Mouse (Mus musculus) erythroblast, embryonic 14.5 days (primary cell): ENCODE measurements around the gene Tenm4. TPM values are rescaled to one million over a fixed set of nuclear protein-coding genes. Genes with fewer than 3 reads are reported as not detected.

Experiments used
- H3K27me3 ChIP-seq: 2 replicates; pipeline ENCODE4 v1.6.1; 2012; ENCODE audit warnings: inconsistent platforms; ENCODE audit not compliant: control insufficient read depth
- H3K36me3 ChIP-seq: 2 replicates; pipeline ENCODE4 v1.6.1; 2012; ENCODE audit warnings: mild to moderate bottlenecking, inconsistent platforms; ENCODE audit not compliant: control insufficient read depth
- H3K4me1 ChIP-seq: 2 replicates; pipeline ENCODE4 v1.6.1; 2012; ENCODE audit warnings: inconsistent platforms; ENCODE audit not compliant: control insufficient read depth
- H3K4me3 ChIP-seq: replicated peaks from 2 replicates; pipeline ENCODE3; 2012; ENCODE audit warnings: moderate library complexity, mild to moderate bottlenecking, inconsistent platforms
- H3K9me3 ChIP-seq: 2 replicates; pipeline ENCODE4 v1.6.1; 2012; ENCODE audit warnings: low read length, inconsistent platforms, mixed read lengths; ENCODE audit not compliant: control insufficient read depth
- GATA1 ChIP-seq: IDR thresholded peaks from 2 replicates; pipeline ENCODE4 v1.6.1; 2012; ENCODE audit warnings: low read length, inconsistent platforms, mixed read lengths
- TAL1 ChIP-seq: IDR thresholded peaks from 3 replicates; pipeline ENCODE4 v1.6.1; 2012; ENCODE audit warnings: low read length, inconsistent platforms, mixed read lengths
- polyA plus RNA-seq: library from polyadenylated mRNA; stranded (reverse); fragments of >175 nt; gene quantifications from 2 replicates; pipeline ENCODE4 v1.2.3, GENCODE M21; 2012

Tenm4 gene
- polyA plus RNA-seq, 1 experiment, result not detected

- TF ChIP-seq GATA1, result no peak
- no peak for TF ChIP-seq TAL1
- Histone ChIP-seq H3K4me1 (no peaks in the 10 kb centered on the region), H3K36me3 (no peaks in the 10 kb centered on the region), H3K4me3 (no peak overlapping the region), H3K27me3 (no peaks in the 10 kb centered on the region), H3K9me3 (no peaks in the 10 kb centered on the region)
Measured at GRCm38 (mm10) chr7:96887088-96887654, 716.1 kb downstream of the Tenm4 start.

DNA sequence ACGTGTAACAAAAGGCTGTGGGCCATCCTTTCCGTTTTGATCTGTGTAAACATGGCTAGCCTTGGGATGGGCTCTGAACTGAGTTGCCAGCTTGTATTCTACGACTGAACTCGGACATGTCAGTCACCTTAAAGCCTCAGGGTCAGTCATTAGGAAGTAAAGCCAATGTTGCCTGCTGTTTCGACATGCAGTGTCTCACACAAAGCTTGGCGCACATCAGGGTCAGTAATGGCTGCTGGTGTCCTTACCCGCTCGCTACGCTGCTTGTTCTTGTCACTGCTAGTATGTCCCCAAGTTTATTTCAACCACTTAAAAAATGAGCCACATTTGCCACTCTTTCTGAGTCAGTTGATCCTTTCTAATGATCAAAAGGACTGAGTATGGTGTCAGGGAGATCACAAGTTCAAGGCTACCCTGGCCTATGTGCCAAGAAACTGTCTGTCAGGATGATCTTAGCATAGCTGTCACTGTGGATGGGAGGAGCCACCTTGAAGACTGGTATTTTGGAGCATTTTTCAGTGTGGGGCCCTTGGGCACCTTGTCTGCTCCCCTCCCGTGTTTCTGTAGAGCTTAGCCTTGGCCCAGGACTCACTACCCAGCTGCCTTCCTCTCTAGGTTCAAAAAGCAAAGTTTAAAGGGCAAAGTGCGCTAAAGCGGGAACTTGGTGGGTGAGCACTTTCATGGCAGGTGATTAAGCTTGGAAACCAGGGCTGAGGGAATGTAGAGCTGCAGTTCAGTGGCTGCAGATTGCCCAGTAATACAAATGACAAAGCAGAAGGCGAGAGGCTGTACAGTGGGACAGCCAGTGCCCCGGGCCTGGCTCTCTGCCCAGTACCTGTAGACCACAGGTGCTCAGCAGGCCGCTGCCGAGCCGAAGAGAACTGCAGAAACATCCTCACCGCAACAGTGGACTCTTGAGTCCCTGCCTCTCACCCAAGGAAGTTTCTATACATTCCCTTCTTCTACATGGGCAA is 718.3 kb downstream of the Tenm4 start:
- no peaks in the 10 kb centered on the region for H3K9me3 ChIP-seq
- no peaks in the 10 kb centered on the region for H3K27me3 ChIP-seq
- TF ChIP-seq GATA1, result no peak
- no peak for TF ChIP-seq TAL1
- no peaks in the 10 kb centered on the region for H3K36me3 ChIP-seq
- no peak overlapping the region for H3K4me3 ChIP-seq
- H3K4me1 ChIP-seq, result no peaks in the 10 kb centered on the region

GRCm38 (mm10) chr7:96890035-96890621 is 719.1 kb downstream of the Tenm4 start:
- no peaks in the 10 kb centered on the region for H3K9me3 ChIP-seq
- H3K36me3 ChIP-seq, result no peaks in the 10 kb centered on the region
- no peaks in the 10 kb centered on the region for H3K4me1 ChIP-seq
- H3K27me3 ChIP-seq, result no peaks in the 10 kb centered on the region
- no peak overlapping the region for H3K4me3 ChIP-seq
- no peak for TF ChIP-seq GATA1
- no peak for TF ChIP-seq TAL1

GRCm38 (mm10) chr7:96890987-96891386 is 719.9 kb downstream of the Tenm4 start:
- H3K9me3 ChIP-seq, result no peaks in the 10 kb centered on the region; the same call in 1 of the 2 replicates
- H3K4me1 ChIP-seq, result no peaks in the 10 kb centered on the region
- H3K4me3 ChIP-seq, result no peak overlapping the region
- no peaks in the 10 kb centered on the region; the same call in 1 of the 2 replicates for H3K36me3 ChIP-seq
- H3K27me3 ChIP-seq, result no peaks in the 10 kb centered on the region
- TF ChIP-seq TAL1 (no peak), GATA1 (no peak)

GRCm38 (mm10) chr7:96899036-96899569 is 728.1 kb downstream of the Tenm4 start:
- Histone ChIP-seq H3K4me3 (no peak overlapping the region), H3K27me3 (no peaks in the 10 kb centered on the region), H3K36me3 (no peaks in the 10 kb centered on the region; the same call in 1 of the 2 replicates), H3K9me3 (no peaks in the 10 kb centered on the region; the same call in 1 of the 2 replicates), H3K4me1 (no peaks in the 10 kb centered on the region)
- no peak for TF ChIP-seq TAL1
- no peak for TF ChIP-seq GATA1

DNA sequence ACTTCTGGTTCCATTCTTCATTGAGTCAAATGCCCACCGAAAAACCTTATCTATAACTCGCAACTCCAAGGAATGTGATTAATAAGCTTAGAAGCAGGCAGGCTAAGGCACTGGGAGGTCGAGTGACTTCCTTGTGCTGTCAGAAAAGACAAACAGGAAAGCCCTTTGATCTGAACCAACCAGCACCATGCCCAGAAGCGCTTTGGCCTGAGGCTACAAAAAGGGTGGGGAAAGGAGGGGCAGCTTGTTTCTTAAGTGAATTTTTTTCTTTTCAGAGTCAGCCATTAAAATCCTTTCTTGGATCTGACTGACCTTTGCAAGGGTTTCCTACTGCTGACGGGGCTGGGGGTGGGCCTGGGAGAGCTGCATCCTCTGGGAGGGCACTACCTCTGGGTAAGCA is 731.1 kb downstream of the Tenm4 start:
- Histone ChIP-seq H3K4me1 (no peaks in the 10 kb centered on the region), H3K4me3 (no peak overlapping the region), H3K36me3 (no peaks in the 10 kb centered on the region), H3K27me3 (no peaks in the 10 kb centered on the region), H3K9me3 (no peaks in the 10 kb centered on the region)
- TF ChIP-seq GATA1 (no peak), TAL1 (no peak)

DNA sequence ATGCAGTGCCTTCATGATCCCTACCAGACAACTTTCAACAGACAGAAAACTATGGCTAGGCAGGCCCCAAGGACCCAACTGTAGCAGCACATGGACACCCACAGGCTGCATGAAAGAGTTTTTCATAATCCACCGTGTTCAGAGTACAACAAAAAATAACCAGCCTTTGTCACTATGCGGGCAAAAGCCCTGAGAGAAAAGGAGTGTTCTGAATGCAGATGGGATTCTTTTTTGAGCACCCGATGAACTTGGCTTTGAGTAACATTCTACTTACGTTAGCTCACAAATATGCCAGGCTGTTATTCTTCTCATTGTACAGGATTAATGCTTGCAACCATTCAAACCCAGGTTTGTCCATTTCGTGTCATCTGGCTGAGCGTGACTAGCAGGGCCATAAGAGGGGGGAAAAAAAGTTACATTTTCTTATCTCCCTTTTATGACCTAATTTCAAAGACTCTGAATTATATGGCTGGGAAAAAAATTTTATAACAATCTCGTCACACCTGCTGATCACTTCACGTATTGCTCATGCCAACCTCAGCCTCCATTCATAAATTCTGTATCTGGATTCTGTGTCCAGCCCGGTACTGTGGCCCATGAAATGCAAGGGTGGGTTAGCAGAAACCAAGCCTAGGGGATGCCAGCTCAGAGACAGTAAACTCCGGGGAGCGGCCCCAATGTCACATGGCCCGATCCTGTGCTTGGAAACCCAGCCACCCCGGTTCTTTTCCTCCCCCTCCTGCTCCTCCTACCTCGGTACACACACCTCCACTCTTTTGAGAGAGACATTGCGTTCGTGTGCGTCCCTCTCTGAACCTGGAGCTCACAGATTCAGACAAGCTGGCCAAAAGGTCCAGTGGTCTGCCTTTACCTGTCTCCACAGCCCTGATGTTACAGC is 732.3 kb downstream of the Tenm4 start:
- TF ChIP-seq TAL1 (no peak), GATA1 (no peak)
- Histone ChIP-seq H3K9me3 (no peaks in the 10 kb centered on the region), H3K27me3 (no peaks in the 10 kb centered on the region), H3K4me3 (no peak overlapping the region), H3K4me1 (no peaks in the 10 kb centered on the region), H3K36me3 (no peaks in the 10 kb centered on the region)

DNA sequence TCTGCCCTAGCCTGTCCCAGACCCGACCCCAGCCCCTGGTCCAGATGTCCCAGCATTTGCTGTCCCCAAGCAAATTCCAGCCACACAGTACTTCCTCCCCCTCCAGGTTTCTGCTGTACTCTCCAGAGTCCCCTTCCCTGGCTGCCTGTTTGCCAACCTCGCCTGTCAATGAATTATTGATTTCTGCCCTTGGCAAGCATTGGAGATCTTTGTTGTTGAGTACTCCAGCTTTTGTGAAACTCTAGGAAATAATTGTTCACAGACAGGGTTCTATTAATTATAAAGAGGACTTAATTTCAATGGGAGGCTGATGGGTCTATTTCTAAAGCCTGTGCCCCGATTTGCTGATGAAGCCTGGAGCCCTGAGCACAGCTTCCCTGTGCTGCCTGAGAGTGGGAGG is 733.4 kb downstream of the Tenm4 start:
- Histone ChIP-seq H3K4me1 (no peaks in the 10 kb centered on the region), H3K36me3 (no peaks in the 10 kb centered on the region), H3K4me3 (no peak overlapping the region), H3K27me3 (no peaks in the 10 kb centered on the region), H3K9me3 (no peaks in the 10 kb centered on the region)
- TF ChIP-seq TAL1, result no peak
